Comparison of ENCODE assay signal across 7 mouse cellular contexts in the genomic region with DNA sequence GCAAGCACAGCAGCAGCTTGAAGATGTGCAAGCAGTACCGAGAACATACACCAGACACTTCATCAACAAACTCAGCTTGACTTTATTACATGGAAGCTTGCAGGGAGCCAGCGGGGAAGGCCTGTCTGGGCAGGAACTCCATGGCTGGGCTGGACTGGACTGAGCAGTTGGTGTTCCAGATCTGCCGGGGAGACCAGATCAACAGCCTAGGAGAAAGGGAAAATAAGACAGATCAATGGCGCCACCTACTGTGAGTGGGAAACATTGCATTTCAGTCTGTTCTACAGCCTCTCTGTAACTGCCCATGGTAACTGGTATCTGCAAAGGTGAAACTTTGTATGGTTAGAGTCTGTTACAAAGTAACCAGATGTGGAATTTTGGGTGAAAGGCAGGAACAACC. TPM values are rescaled to one million over a fixed set of nuclear protein-coding genes. Genes with fewer than 3 reads are reported as not detected.
A peak's percentile ranks its signal among the peaks of the same experiment; 100 is the strongest.
DNase-seq lines count a peak whose midpoint lies in the region; ATAC-seq and TF ChIP-seq lines count a peak whose summit lies in the region.

No protein-coding gene starts in this region.

- H3K9ac ChIP-seq in embryonic facial prominence, embryonic 11.5 days (replicated peaks; ENCODE audit: low read length) = no peak overlapping the region
- no peak overlapping the region for H3K9ac ChIP-seq in intestine, postnatal 0 days (ENCODE audit: low read depth, low read length)
- H3K9ac ChIP-seq in midbrain, embryonic 12.5 days (replicated peaks) = no peak overlapping the region

- no peak overlapping the region for H3K4me2 ChIP-seq in embryonic facial prominence, embryonic 11.5 days (ENCODE audit: low read depth, low read length)
- no peak overlapping the region for H3K4me2 ChIP-seq in intestine, postnatal 0 days (replicated peaks; ENCODE audit: low read depth)
- no peak overlapping the region for H3K4me2 ChIP-seq in midbrain, embryonic 12.5 days (replicated peaks)

- no peaks in the 10 kb centered on the region for H3K27me3 ChIP-seq in embryonic facial prominence, embryonic 11.5 days (ENCODE audit: control insufficient read depth, insufficient read depth, low read length)
- H3K27me3 ChIP-seq in intestine, postnatal 0 days (replicated peaks; ENCODE audit: control insufficient read depth, insufficient read depth, low read length) = no peaks in the 10 kb centered on the region
- no peaks in the 10 kb centered on the region for H3K27me3 ChIP-seq in midbrain, embryonic 12.5 days

- H3K27ac ChIP-seq in embryonic facial prominence, embryonic 11.5 days (replicated peaks; ENCODE audit: low read depth, low read length) = no peak overlapping the region
- H3K27ac ChIP-seq in intestine, postnatal 0 days (ENCODE audit: low read depth, low read length) = no peak overlapping the region
- no peak overlapping the region for H3K27ac ChIP-seq in midbrain, embryonic 12.5 days (replicated peaks)

- no peaks in the 10 kb centered on the region for H3K9me3 ChIP-seq in embryonic facial prominence, embryonic 11.5 days (replicated peaks; ENCODE audit: control insufficient read depth, low read length)
- no peaks in the 10 kb centered on the region for H3K9me3 ChIP-seq in intestine, postnatal 0 days (ENCODE audit: control insufficient read depth)
- H3K9me3 ChIP-seq in midbrain, embryonic 12.5 days = no peaks in the 10 kb centered on the region

- H3K36me3 ChIP-seq in embryonic facial prominence, embryonic 11.5 days (replicated peaks; ENCODE audit: control insufficient read depth, insufficient read depth, low read depth, low read length) = no peaks in the 10 kb centered on the region; the same call in 1 of the 2 replicates
- peaks cover 58% of the 10 kb centered on the region for H3K36me3 ChIP-seq in intestine, postnatal 0 days (ENCODE audit: control insufficient read depth, insufficient read depth)
- H3K36me3 ChIP-seq in midbrain, embryonic 12.5 days = peaks cover 25% of the 10 kb centered on the region

- ATAC-seq in embryonic facial prominence, embryonic 11.5 days (replicated peaks; ENCODE audit: insufficient number of reproducible peaks, low FRiP score, low TSS enrichment, low read depth) = peak; percentile 63
- peak; percentile 63; the same call in 1 of the 2 replicates for ATAC-seq in intestine, postnatal 0 days
- peak; percentile 38; the same call in 1 of the 2 replicates for ATAC-seq in midbrain, embryonic 12.5 days (ENCODE audit: low FRiP score, low read depth)

- peak; percentile 93 for TF ChIP-seq CTCF in intestine, postnatal 0 days (IDR thresholded peaks at IDR 0.05; ENCODE audit: low read depth)

- no peak overlapping the region for H3K4me3 ChIP-seq in embryonic facial prominence, embryonic 11.5 days (ENCODE audit: low read depth, low read length)
- H3K4me3 ChIP-seq in intestine, postnatal 0 days (ENCODE audit: low read depth, low read length) = no peak overlapping the region
- no peak overlapping the region for H3K4me3 ChIP-seq in midbrain, embryonic 12.5 days

- intact Hi-C loops in left cerebral cortex, postnatal 4 days (cut with DNase I) = loop anchor here (2.0 to 10.0 kb wide), 2 partner anchors 58 to 242 kb away; partner anchors contain the start of gene Slc36a1

- peak; percentile 88 for DNase-seq in adrenal gland, postnatal 14 days
- peak; percentile 86 for DNase-seq in embryonic facial prominence, embryonic 11.5 days (ENCODE audit: low spot score)
- peak; percentile 98 for DNase-seq in heart, adult 11 months
- peak; percentile 81 for DNase-seq in left cerebral cortex, postnatal 4 days
- peak; percentile 90 for DNase-seq in skeletal muscle tissue, adult 2 months (ENCODE audit: low read depth, low spot score)

- 24% methylated on average over 4 of the region's 4 CpGs for WGBS in embryonic facial prominence, embryonic 11.5 days
- WGBS in intestine, postnatal 0 days = 16% methylated on average over 4 of the region's 4 CpGs
- 30% methylated on average over 4 of the region's 4 CpGs for WGBS in midbrain, embryonic 12.5 days

- H3K4me1 ChIP-seq in embryonic facial prominence, embryonic 11.5 days (ENCODE audit: control insufficient read depth, insufficient read depth, low read length) = no peaks in the 10 kb centered on the region
- no peaks in the 10 kb centered on the region; the same call in 1 of the 2 replicates for H3K4me1 ChIP-seq in intestine, postnatal 0 days (replicated peaks; ENCODE audit: control insufficient read depth, insufficient read depth, low read length)
- H3K4me1 ChIP-seq in midbrain, embryonic 12.5 days = no peaks in the 10 kb centered on the region

RNA-seq across cellular contexts. Expression of gene Atox1, which starts 14.5 kb away (rescaled TPM):
- total RNA-seq in adrenal gland, postnatal 14 days (2021) = 255 and 290 TPM in 2 replicates
- polyA plus RNA-seq in embryonic facial prominence, embryonic 11.5 days (2014; fragmentation: Nextera tagmentation; extraction: Ambion mirVana) = 243 and 262 TPM in 2 replicates
- 637 and 641 TPM in 2 replicates for polyA plus RNA-seq in intestine, postnatal 0 days (2015; fragmentation: Nextera tagmentation; extraction: Ambion mirVana)
- 100 to 1,000 TPM; 124 to 130 TPM for total RNA-seq in left cerebral cortex, postnatal 4 days (2021)
- polyA plus RNA-seq in midbrain, embryonic 12.5 days (2016; fragmentation: Nextera tagmentation; extraction: Ambion mirVana) = 232 and 237 TPM in 2 replicates

RNA-seq across cellular contexts. Expression of gene G3bp1, which starts 22.9 kb away (rescaled TPM):
- total RNA-seq in adrenal gland, postnatal 14 days (2021) = 61.8 and 61.9 TPM in 2 replicates
- 261 and 263 TPM in 2 replicates for polyA plus RNA-seq in embryonic facial prominence, embryonic 11.5 days (2014; fragmentation: Nextera tagmentation; extraction: Ambion mirVana)
- 41.0 and 43.6 TPM in 2 replicates for polyA plus RNA-seq in intestine, postnatal 0 days (2015; fragmentation: Nextera tagmentation; extraction: Ambion mirVana)
- total RNA-seq in left cerebral cortex, postnatal 4 days (2021) = 10 to 100 TPM; 53.1 to 56.4 TPM
- 209 and 215 TPM in 2 replicates for polyA plus RNA-seq in midbrain, embryonic 12.5 days (2016; fragmentation: Nextera tagmentation; extraction: Ambion mirVana)

RNA-seq across cellular contexts. Expression of gene Sparc, which starts 23.6 kb away (rescaled TPM):
- total RNA-seq in adrenal gland, postnatal 14 days (2021) = 2,357 and 2,456 TPM in 2 replicates
- 423 and 462 TPM in 2 replicates for polyA plus RNA-seq in embryonic facial prominence, embryonic 11.5 days (2014; fragmentation: Nextera tagmentation; extraction: Ambion mirVana)
- 931 and 943 TPM in 2 replicates for polyA plus RNA-seq in intestine, postnatal 0 days (2015; fragmentation: Nextera tagmentation; extraction: Ambion mirVana)
- total RNA-seq in left cerebral cortex, postnatal 4 days (2021) = 100 to 1,000 TPM; 228 to 243 TPM
- polyA plus RNA-seq in midbrain, embryonic 12.5 days (2016; fragmentation: Nextera tagmentation; extraction: Ambion mirVana) = 470 and 579 TPM in 2 replicates
